Mouse (Mus musculus) thymus, postnatal 10 days (tissue): ENCODE data around the gene Dennd2c.
"Not testable (repeated sequence)": the region's sequence is repeated elsewhere in the genome, so short reads cannot be mapped to it uniquely, and the experiment has no call there.

Source experiments
- DNase-seq, 2 experiments: peaks; one replicate each; pipeline ENCODE4 v3.0.0; 2021; ENCODE audit warnings: low spot score in 2 of 2

Gene Dennd2c

GRCm38 (mm10) chr3:103169771-103170170 is 67.4 kb downstream of the Dennd2c start:
- DNase-seq = peak; percentile 61 to 86

- DNase-seq = peak; percentile 95 to 99
These were observed 69.3 kb downstream of the Dennd2c start, which contains the start of gene Bcas2 for GRCm38 (mm10) chr3:103171505-103172267. TSS of gene Bcas2 (plus strand) at chr3:103171655.

- no peak for DNase-seq
These were observed 70.2 kb downstream of the Dennd2c start for GRCm38 (mm10) chr3:103172615-103173014.

GRCm38 (mm10) chr3:103176740-103177139 is 74.3 kb downstream of the Dennd2c start:
- no peak for DNase-seq

- no peak for DNase-seq
These were observed 77.1 kb downstream of the Dennd2c start for GRCm38 (mm10) chr3:103179527-103179926.

- no peak for DNase-seq
These were observed 78.8 kb downstream of the Dennd2c start for GRCm38 (mm10) chr3:103181171-103181570.

- DNase-seq = no peak
These were observed 80.4 kb downstream of the Dennd2c start for GRCm38 (mm10) chr3:103182821-103183220.

- DNase-seq = not testable (repeated sequence)
These were observed 82.1 kb downstream of the Dennd2c start for GRCm38 (mm10) chr3:103184467-103184866.

- no peak for DNase-seq
These were observed 86.0 kb downstream of the Dennd2c start for GRCm38 (mm10) chr3:103188451-103188850.

- no peak for DNase-seq
These were observed 86.5 kb downstream of the Dennd2c start for GRCm38 (mm10) chr3:103188856-103189255.

GRCm38 (mm10) chr3:103192161-103192560 is 89.8 kb downstream of the Dennd2c start:
- no peak for DNase-seq

GRCm38 (mm10) chr3:103193186-103193585 is 90.8 kb downstream of the Dennd2c start:
- no peak for DNase-seq

GRCm38 (mm10) chr3:103196320-103196823 is 94.0 kb downstream of the Dennd2c start:
- no peak for DNase-seq

- no peak for DNase-seq
These were observed 97.0 kb downstream of the Dennd2c start for GRCm38 (mm10) chr3:103199386-103199785.

- not testable (repeated sequence) for DNase-seq
These were observed 98.7 kb downstream of the Dennd2c start for GRCm38 (mm10) chr3:103201105-103201504.

GRCm38 (mm10) chr3:103203554-103203953 is 101.2 kb downstream of the Dennd2c start:
- no peak for DNase-seq

- no peak for DNase-seq
These were observed 102.0 kb downstream of the Dennd2c start for GRCm38 (mm10) chr3:103204445-103204844.

GRCm38 (mm10) chr3:103206393-103206792 is 104.0 kb downstream of the Dennd2c start:
- DNase-seq = no peak

GRCm38 (mm10) chr3:103207749-103208148 is 105.3 kb downstream of the Dennd2c start:
- DNase-seq = no peak

- DNase-seq = no peak
These were observed 105.8 kb downstream of the Dennd2c start for GRCm38 (mm10) chr3:103208237-103208636.

- DNase-seq = no peak
These were observed 108.7 kb downstream of the Dennd2c start for GRCm38 (mm10) chr3:103211101-103211500.

GRCm38 (mm10) chr3:103212142-103212541 is 109.7 kb downstream of the Dennd2c start:
- DNase-seq = no peak

GRCm38 (mm10) chr3:103213537-103213936 is 111.1 kb downstream of the Dennd2c start:
- no peak for DNase-seq
